Mouse (Mus musculus) megakaryocyte, embryonic 14.5 days (primary cell): ENCODE data around the gene Polr2j. TPM values are rescaled to one million over a fixed set of nuclear protein-coding genes. Genes with fewer than 3 reads are reported as not detected.
A peak's percentile ranks its signal among the peaks of the same experiment; 100 is the strongest.

ENCODE experiments used
- H3K27me3 ChIP-seq: replicated peaks from 2 replicates; pipeline ENCODE3; 2012; ENCODE audit warnings: inconsistent platforms
- H3K36me3 ChIP-seq: replicated peaks from 2 replicates; pipeline ENCODE3; 2012; ENCODE audit warnings: low read length, inconsistent platforms, mixed read lengths
- H3K4me1 ChIP-seq: 2 replicates; pipeline ENCODE4 v1.6.1; 2012; ENCODE audit warnings: inconsistent platforms
- H3K4me3 ChIP-seq: replicated peaks from 2 replicates; pipeline ENCODE3; 2012; ENCODE audit warnings: moderate library complexity, mild to moderate bottlenecking, inconsistent platforms
- H3K9me3 ChIP-seq: 2 replicates; pipeline ENCODE4 v1.6.1; 2012; ENCODE audit warnings: inconsistent platforms
- FLI1 ChIP-seq: IDR thresholded peaks from 2 replicates; pipeline ENCODE4 v1.6.1; 2012; ENCODE audit warnings: low read length, inconsistent platforms, mixed read lengths
- GATA1 ChIP-seq: IDR thresholded peaks from 3 replicates; pipeline ENCODE4 v1.6.1; 2012; ENCODE audit warnings: mixed read lengths, low read length, inconsistent platforms, borderline replicate concordance
- polyA plus RNA-seq: library from polyadenylated mRNA; stranded (reverse); fragments of >175 nt; gene quantifications from 2 replicates; pipeline ENCODE4 v1.2.3, GENCODE M21; 2012; ENCODE audit warnings: low replicate concordance; ENCODE audit not compliant: insufficient read depth

The Polr2j gene
- polyA plus RNA-seq, 1 experiment: 91.2 TPM

- peaks cover 46% of the 10 kb centered on the region for H3K27me3 ChIP-seq
- peaks cover 47% of the 10 kb centered on the region for H3K4me1 ChIP-seq
- no peaks in the 10 kb centered on the region for H3K36me3 ChIP-seq
- no peak for TF ChIP-seq FLI1
- TF ChIP-seq GATA1: no peak
- peaks cover 2% of the 10 kb centered on the region; the same call in 1 of the 2 replicates for H3K9me3 ChIP-seq
- H3K4me3 ChIP-seq: peak overlapping the region; percentile 93
Measured at GRCm38 (mm10) chr5:136084144-136084881, 32.1 kb upstream of the Polr2j start.

- TF ChIP-seq FLI1: no peak
- TF ChIP-seq GATA1: no peak
- no peaks in the 10 kb centered on the region for H3K36me3 ChIP-seq
- H3K27me3 ChIP-seq: peaks cover 44% of the 10 kb centered on the region
- peak overlapping the region; percentile 93 for H3K4me3 ChIP-seq
- peaks cover 2% of the 10 kb centered on the region; the same call in 1 of the 2 replicates for H3K9me3 ChIP-seq
- peaks cover 47% of the 10 kb centered on the region for H3K4me1 ChIP-seq
Measured at GRCm38 (mm10) chr5:136084891-136085651, 31.4 kb upstream of the Polr2j start.

GRCm38 (mm10) chr5:136086290-136086689, 30.1 kb upstream of the Polr2j start:
- Histone ChIP-seq H3K4me1 (peaks cover 51% of the 10 kb centered on the region), H3K27me3 (peaks cover 52% of the 10 kb centered on the region), H3K36me3 (no peaks in the 10 kb centered on the region), H3K4me3 (peak overlapping the region; percentile 52), H3K9me3 (peaks cover 2% of the 10 kb centered on the region; the same call in 1 of the 2 replicates)
- TF ChIP-seq GATA1 (no peak), FLI1 (no peak)

- Histone ChIP-seq H3K36me3 (no peaks in the 10 kb centered on the region), H3K4me3 (no peak overlapping the region), H3K9me3 (no peaks in the 10 kb centered on the region), H3K27me3 (peaks cover 71% of the 10 kb centered on the region), H3K4me1 (peaks cover 43% of the 10 kb centered on the region)
- TF ChIP-seq GATA1 (no peak), FLI1 (no peak)
Measured at GRCm38 (mm10) chr5:136088821-136089575, 27.4 kb upstream of the Polr2j start.

GRCm38 (mm10) chr5:136091927-136092326, 24.5 kb upstream of the Polr2j start:
- Histone ChIP-seq H3K36me3 (no peaks in the 10 kb centered on the region), H3K27me3 (peaks cover 60% of the 10 kb centered on the region), H3K4me3 (no peak overlapping the region), H3K9me3 (no peaks in the 10 kb centered on the region), H3K4me1 (peaks cover 36% of the 10 kb centered on the region)
- TF ChIP-seq FLI1 (no peak), GATA1 (no peak)

- peak overlapping the region; percentile 76 for H3K4me3 ChIP-seq
- TF ChIP-seq GATA1: no peak
- TF ChIP-seq FLI1: no peak
- H3K4me1 ChIP-seq: peaks cover 30% of the 10 kb centered on the region
- peaks cover 55% of the 10 kb centered on the region for H3K27me3 ChIP-seq
- no peaks in the 10 kb centered on the region for H3K36me3 ChIP-seq
- no peaks in the 10 kb centered on the region for H3K9me3 ChIP-seq
Measured at GRCm38 (mm10) chr5:136094249-136095010, 22.0 kb upstream of the Polr2j start.

GRCm38 (mm10) chr5:136095089-136095488, 21.3 kb upstream of the Polr2j start:
- Histone ChIP-seq H3K4me3 (peak overlapping the region; percentile 60), H3K9me3 (no peaks in the 10 kb centered on the region), H3K4me1 (peaks cover 30% of the 10 kb centered on the region), H3K27me3 (peaks cover 54% of the 10 kb centered on the region), H3K36me3 (no peaks in the 10 kb centered on the region)
- TF ChIP-seq GATA1: no peak
- TF ChIP-seq FLI1: no peak

GRCm38 (mm10) chr5:136098536-136098935, 17.9 kb upstream of the Polr2j start:
- Histone ChIP-seq H3K4me1 (peaks cover 47% of the 10 kb centered on the region), H3K4me3 (no peak overlapping the region), H3K27me3 (peaks cover 31% of the 10 kb centered on the region), H3K36me3 (no peaks in the 10 kb centered on the region), H3K9me3 (no peaks in the 10 kb centered on the region)
- TF ChIP-seq GATA1: no peak
- TF ChIP-seq FLI1: no peak
